Mouse (Mus musculus) testis, adult 2 months (tissue): ENCODE measurements around the gene Akr1cl.

ENCODE experiments used
- CTCF ChIP-seq: fragments of 200-500 bp; IDR thresholded peaks from 2 replicates; pipeline ENCODE4 v1.5.1; 2012; ENCODE audit warnings: low read depth, mild to moderate bottlenecking, inconsistent platforms, low read length, moderate library complexity; ENCODE audit not compliant: control insufficient read depth, insufficient read depth, insufficient replicate concordance
- POLR2A ChIP-seq: fragments of 200-500 bp; IDR thresholded peaks from 2 replicates; pipeline ENCODE4 v1.6.1; 2012; ENCODE audit warnings: low read depth, mild to moderate bottlenecking, inconsistent platforms, low read length, moderate library complexity; ENCODE audit not compliant: control insufficient read depth

DNA sequence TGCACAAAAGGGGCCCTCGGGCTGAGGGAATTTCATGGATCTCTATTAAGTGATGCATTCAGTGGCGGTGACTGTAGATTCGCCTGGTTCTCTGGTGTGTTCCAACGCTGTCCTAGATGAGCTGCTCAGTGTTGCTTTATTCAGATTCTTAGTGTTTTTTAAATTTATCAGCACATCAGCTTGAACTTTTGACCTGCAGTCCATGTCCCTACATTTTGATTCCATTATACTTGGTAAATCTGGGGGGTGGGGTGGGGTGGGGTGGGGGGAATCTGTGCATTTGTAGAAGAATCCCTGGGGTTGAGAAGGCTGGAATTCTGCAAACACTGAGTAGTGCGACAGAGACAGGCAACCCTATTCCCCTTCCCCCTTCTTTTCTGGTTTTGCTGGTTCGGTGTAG, 41.0 kb upstream of the Akr1cl start, which contains the start of gene Crygc:
- TF ChIP-seq CTCF (no peak), POLR2A (no peak)
